Mouse (Mus musculus) right cerebral cortex, postnatal 4 days (tissue): ENCODE measurements around the gene Ubl3.
A peak's percentile ranks its signal among the peaks of the same experiment; 100 is the strongest.

Experiments used
- DNase-seq: peaks from one replicate; pipeline ENCODE4 v3.0.0-alpha.2; 2022

The Ubl3 gene

GRCm38 (mm10) chr5:148523202-148523971 is 29.2 kb downstream of the Ubl3 start:
- no peak for DNase-seq

GRCm38 (mm10) chr5:148522378-148522777 is 30.2 kb downstream of the Ubl3 start:
- DNase-seq, result no peak

- no peak for DNase-seq
Measured at GRCm38 (mm10) chr5:148517445-148517844, 35.1 kb downstream of the Ubl3 start.

- DNase-seq, result no peak
Measured at GRCm38 (mm10) chr5:148512042-148512640, 40.4 kb downstream of the Ubl3 start.

- DNase-seq, result no peak
Measured at GRCm38 (mm10) chr5:148510265-148510664, 42.3 kb downstream of the Ubl3 start.

GRCm38 (mm10) chr5:148509731-148510130 is 42.9 kb downstream of the Ubl3 start:
- DNase-seq, result no peak

- DNase-seq, result no peak
Measured at GRCm38 (mm10) chr5:148508901-148509604, 43.5 kb downstream of the Ubl3 start.

- no peak for DNase-seq
Measured at GRCm38 (mm10) chr5:148505381-148505780, 47.2 kb downstream of the Ubl3 start.

- DNase-seq, result no peak
Measured at GRCm38 (mm10) chr5:148502237-148502636, 50.4 kb downstream of the Ubl3 start.

- no peak for DNase-seq
Measured at GRCm38 (mm10) chr5:148501228-148501957, 51.2 kb downstream of the Ubl3 start.

- DNase-seq, result no peak
Measured at GRCm38 (mm10) chr5:148500516-148500915, 52.1 kb downstream of the Ubl3 start.

GRCm38 (mm10) chr5:148499616-148500015 is 53.0 kb downstream of the Ubl3 start:
- DNase-seq, result no peak

GRCm38 (mm10) chr5:148495991-148496390 is 56.6 kb downstream of the Ubl3 start:
- no peak for DNase-seq

- no peak for DNase-seq
Measured at GRCm38 (mm10) chr5:148495173-148495572, 57.4 kb downstream of the Ubl3 start.

- DNase-seq, result no peak
Measured at GRCm38 (mm10) chr5:148494249-148494648, 58.3 kb downstream of the Ubl3 start.

- no peak for DNase-seq
Measured at GRCm38 (mm10) chr5:148493025-148493424, 59.6 kb downstream of the Ubl3 start.

- DNase-seq, result no peak
Measured at GRCm38 (mm10) chr5:148490391-148490790, 62.2 kb downstream of the Ubl3 start.

GRCm38 (mm10) chr5:148489724-148490193 is 62.8 kb downstream of the Ubl3 start:
- DNase-seq, result peak; percentile 59

- no peak for DNase-seq
Measured at GRCm38 (mm10) chr5:148488891-148489723, 63.5 kb downstream of the Ubl3 start.

GRCm38 (mm10) chr5:148486202-148486601 is 66.4 kb downstream of the Ubl3 start:
- DNase-seq, result no peak

- no peak for DNase-seq
Measured at GRCm38 (mm10) chr5:148481745-148482144, 70.8 kb downstream of the Ubl3 start.

- DNase-seq, result no peak
Measured at GRCm38 (mm10) chr5:148474346-148474745, 78.2 kb downstream of the Ubl3 start.
